Mouse (Mus musculus) kidney, adult 2 months (tissue): Measurements from ENCODE around the gene Cyfip2. TPM values are rescaled to one million over a fixed set of nuclear protein-coding genes. Genes with fewer than 3 reads are reported as not detected.

Experiments
- DNase-seq: peaks from one replicate; pipeline ENCODE4 v3.0.0; 2021
- H3K27ac ChIP-seq: fragments of 200-500 bp; 2 replicates; pipeline ENCODE4 v1.5.1; 2012; ENCODE audit warnings: low read depth, low read length, control low read depth, inconsistent platforms; ENCODE audit not compliant: insufficient read depth
- H3K27me3 ChIP-seq: fragments of 200-500 bp; replicated peaks from 2 replicates; pipeline ENCODE4 v1.6.1; 2012; ENCODE audit warnings: mild to moderate bottlenecking, moderate library complexity, low read length, inconsistent platforms; ENCODE audit not compliant: control insufficient read depth, insufficient read depth
- H3K36me3 ChIP-seq: fragments of 200-500 bp; 2 replicates; pipeline ENCODE4 v1.6.1; 2012; ENCODE audit warnings: mild to moderate bottlenecking, moderate library complexity, low read length, inconsistent platforms; ENCODE audit not compliant: control insufficient read depth, insufficient read depth
- H3K4me1 ChIP-seq: fragments of 200-500 bp; 2 replicates; pipeline ENCODE4 v1.6.1; 2011; ENCODE audit warnings: low read length; ENCODE audit not compliant: control insufficient read depth, insufficient read depth
- H3K4me3 ChIP-seq: fragments of 200-500 bp; 2 replicates; pipeline ENCODE4 v1.5.1; 2011; ENCODE audit warnings: mild to moderate bottlenecking, low read depth, low read length, control low read depth; ENCODE audit not compliant: insufficient read depth
- CTCF ChIP-seq: fragments of 200-500 bp; conservative IDR thresholded peaks from 2 replicates; pipeline ENCODE4 v1.5.1; 2011; ENCODE audit warnings: low read depth, mild to moderate bottlenecking, control low read depth, low read length, moderate library complexity, mixed read lengths; ENCODE audit not compliant: insufficient read depth, insufficient read length
- POLR2A ChIP-seq: fragments of 200-500 bp; IDR thresholded peaks from one replicate; pipeline ENCODE4 v1.6.1; 2011; ENCODE audit warnings: low read depth, low read length, control low read depth
- WGBS: fragments of 180-500 bp; shearing (Covaris S2); methylation state at CpG from one replicate; pipeline ENCODE4 v1.1.7; 2018; 5-methylcytosine and 5-hydroxymethylcytosine counted together
- polyA plus RNA-seq: library from polyadenylated mRNA; depleted of rRNA; stranded (reverse); fragments of >200 nt; gene quantifications from 2 replicates; pipeline ENCODE4 v1.2.3, GENCODE M21; 2012

The Cyfip2 gene
- polyA plus RNA-seq, 1 experiment = 71.1 TPM

DNA sequence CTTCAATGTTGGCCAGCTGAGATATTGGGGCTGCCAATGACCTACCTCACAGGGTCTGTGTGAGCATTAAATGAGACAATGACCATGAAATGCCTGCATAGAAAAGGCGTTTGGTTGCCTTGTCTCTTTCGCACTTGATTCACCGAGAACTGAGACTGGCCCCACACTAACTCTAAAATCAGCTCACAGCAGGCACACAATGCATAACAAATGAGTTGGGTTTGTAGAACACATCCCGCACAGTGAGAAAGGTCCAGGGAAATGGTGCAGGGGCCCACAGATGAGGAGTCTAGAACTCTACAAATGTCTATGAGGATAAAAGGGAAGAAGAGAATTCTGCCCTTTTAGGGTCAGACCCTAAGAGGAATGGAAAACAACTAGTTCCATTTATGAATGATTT, 23.6 kb downstream of the Cyfip2 start:
- Histone ChIP-seq H3K27me3 (no peaks in the 10 kb centered on the region), H3K27ac (peak overlapping the region; percentile 52), H3K36me3 (peaks cover 3% of the 10 kb centered on the region; the same call in 1 of the 2 replicates), H3K4me3 (no peak overlapping the region), H3K4me1 (peaks cover 37% of the 10 kb centered on the region)
- no peak for DNase-seq
- 68% methylated on average over 4 of the region's 4 CpGs for WGBS
- TF ChIP-seq CTCF (no peak), POLR2A (no peak)

DNA sequence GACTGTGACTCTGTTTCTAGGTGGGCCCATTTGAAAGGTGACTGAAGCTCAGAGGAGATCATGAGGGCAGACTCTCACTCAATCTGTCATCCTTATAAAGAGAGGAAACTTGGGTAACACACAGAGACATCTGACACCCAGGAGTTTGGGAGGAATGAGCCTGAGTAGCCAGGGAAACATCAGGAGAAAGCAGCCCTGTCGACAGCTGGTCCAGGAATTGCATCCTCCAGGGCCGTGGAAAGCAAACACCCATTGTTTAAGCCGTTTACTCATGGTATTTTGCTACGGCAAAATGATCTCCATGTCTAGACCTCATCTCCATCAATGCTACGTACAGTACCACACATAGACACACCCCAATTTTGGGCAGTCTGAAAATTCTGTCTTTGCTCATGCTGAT, 24.6 kb downstream of the Cyfip2 start:
- WGBS = 80% methylated on average over 5 of the region's 5 CpGs
- H3K27ac ChIP-seq = peak overlapping the region; percentile 98

DNA sequence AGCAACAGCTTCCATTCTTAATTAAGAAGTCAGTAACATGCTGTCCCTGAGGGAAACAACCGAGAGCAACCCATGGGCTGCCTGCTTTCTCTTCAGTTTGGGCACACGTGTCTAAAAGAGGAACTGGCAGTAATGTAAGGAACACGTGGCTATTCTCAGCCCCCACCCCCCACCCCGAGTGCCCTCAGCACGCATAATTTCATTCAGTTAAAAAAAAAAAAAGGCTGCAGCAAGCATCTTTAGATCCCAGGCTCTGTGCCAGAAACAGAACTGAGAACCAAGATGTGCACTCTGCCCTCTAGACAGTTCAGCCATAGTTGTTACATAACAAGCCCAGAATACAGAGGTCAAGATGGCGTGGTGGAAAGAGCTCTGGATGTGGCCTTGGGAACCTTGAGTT, 25.9 kb downstream of the Cyfip2 start:
- TF ChIP-seq POLR2A (no peak), CTCF (no peak)
- Histone ChIP-seq H3K4me1 (peaks cover 26% of the 10 kb centered on the region), H3K27ac (no peak overlapping the region), H3K27me3 (no peaks in the 10 kb centered on the region), H3K4me3 (no peak overlapping the region), H3K36me3 (peaks cover 3% of the 10 kb centered on the region; the same call in 1 of the 2 replicates)
- 13% methylated on average over 6 of the region's 6 CpGs for WGBS
- DNase-seq = peak; percentile 93

More for the DNA sequence above, 24.6 kb downstream of the Cyfip2 start:
- DNase-seq = no peak
- TF ChIP-seq CTCF (no peak), POLR2A (no peak)
- Histone ChIP-seq H3K36me3 (peaks cover 3% of the 10 kb centered on the region; the same call in 1 of the 2 replicates), H3K4me3 (no peak overlapping the region), H3K27me3 (no peaks in the 10 kb centered on the region), H3K4me1 (peaks cover 35% of the 10 kb centered on the region)

DNA sequence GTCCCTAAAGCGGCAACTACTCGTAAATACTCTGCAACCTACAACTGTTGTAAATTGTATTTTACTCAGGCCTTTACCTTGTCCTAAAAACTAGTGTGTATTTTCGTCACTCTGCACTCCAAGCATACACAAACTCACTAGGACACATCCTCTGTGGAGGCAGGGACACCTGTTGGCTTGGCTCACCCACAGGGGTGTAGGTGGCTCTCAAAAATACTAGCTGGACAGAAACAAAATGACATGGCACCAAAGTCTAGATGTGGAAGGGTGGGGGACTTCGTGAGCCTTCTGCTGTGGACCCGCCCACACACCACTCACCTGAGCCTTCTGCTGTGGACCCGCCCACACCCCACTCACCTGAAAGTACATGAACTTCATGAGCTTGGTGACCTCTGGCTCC, 28.9 kb downstream of the Cyfip2 start:
- H3K4me3 ChIP-seq = no peak overlapping the region
- TF ChIP-seq CTCF (no peak), POLR2A (no peak)
- no peak for DNase-seq
- peaks cover 3% of the 10 kb centered on the region; the same call in 1 of the 2 replicates for H3K36me3 ChIP-seq
- no peak overlapping the region for H3K27ac ChIP-seq
- 92% methylated on average over 6 of the region's 6 CpGs for WGBS
- peaks cover 16% of the 10 kb centered on the region; the same call in 1 of the 2 replicates for H3K4me1 ChIP-seq
- H3K27me3 ChIP-seq = no peaks in the 10 kb centered on the region

DNA sequence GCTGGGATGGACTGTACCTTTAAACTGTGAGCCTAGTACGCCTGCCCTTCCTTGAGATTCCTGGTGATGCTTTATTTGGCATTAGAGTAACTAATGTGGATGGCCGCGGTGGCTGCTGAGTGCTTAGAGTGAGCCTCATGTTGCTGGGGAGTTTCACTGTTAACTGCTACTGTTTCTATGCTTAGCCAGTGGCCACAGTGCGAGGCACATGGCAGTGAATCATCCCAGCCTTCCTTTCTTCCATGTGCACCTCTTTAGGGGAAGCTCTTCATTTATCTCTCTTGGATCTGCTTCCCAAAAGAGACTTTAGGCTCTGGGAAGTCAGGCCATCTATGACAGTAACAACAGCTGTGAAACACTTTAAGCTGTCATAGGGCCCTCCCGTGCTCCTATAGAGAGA, 30.0 kb downstream of the Cyfip2 start:
- Histone ChIP-seq H3K27ac (no peak overlapping the region), H3K36me3 (peaks cover 1% of the 10 kb centered on the region; the same call in 1 of the 2 replicates), H3K27me3 (no peaks in the 10 kb centered on the region), H3K4me3 (no peak overlapping the region), H3K4me1 (peaks cover 9% of the 10 kb centered on the region; the same call in 1 of the 2 replicates)
- TF ChIP-seq CTCF (no peak), POLR2A (no peak)
- no peak for DNase-seq
- WGBS = 91% methylated on average over 5 of the region's 5 CpGs

DNA sequence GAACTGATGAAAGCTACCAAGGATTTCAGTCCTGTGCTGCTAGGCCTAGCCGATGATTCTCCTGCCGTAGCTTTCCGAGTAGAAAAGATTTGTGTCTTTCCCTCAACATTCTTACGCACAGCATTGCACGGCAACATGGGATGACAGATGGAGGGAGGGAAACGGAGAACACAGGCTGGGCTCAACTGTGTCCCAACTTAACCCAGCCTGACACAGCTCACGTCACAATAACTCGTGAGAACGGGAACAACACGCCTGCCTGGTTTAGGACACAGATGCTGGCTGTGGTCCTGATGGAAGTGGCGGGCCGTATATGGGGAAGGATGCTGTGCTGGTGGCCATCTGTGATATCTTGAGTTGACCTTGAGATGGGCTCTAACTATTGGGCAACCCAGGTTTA, 34.0 kb downstream of the Cyfip2 start:
- H3K4me3 ChIP-seq = no peak overlapping the region
- 94% methylated on average over 12 of the region's 12 CpGs for WGBS
- DNase-seq = no peak
- no peaks in the 10 kb centered on the region; the same call in 1 of the 2 replicates for H3K36me3 ChIP-seq
- peak overlapping the region; percentile 37; the same call in 1 of the 2 replicates for H3K27ac ChIP-seq
- TF ChIP-seq CTCF (no peak), POLR2A (no peak)
- no peaks in the 10 kb centered on the region for H3K27me3 ChIP-seq
- no peaks in the 10 kb centered on the region for H3K4me1 ChIP-seq

DNA sequence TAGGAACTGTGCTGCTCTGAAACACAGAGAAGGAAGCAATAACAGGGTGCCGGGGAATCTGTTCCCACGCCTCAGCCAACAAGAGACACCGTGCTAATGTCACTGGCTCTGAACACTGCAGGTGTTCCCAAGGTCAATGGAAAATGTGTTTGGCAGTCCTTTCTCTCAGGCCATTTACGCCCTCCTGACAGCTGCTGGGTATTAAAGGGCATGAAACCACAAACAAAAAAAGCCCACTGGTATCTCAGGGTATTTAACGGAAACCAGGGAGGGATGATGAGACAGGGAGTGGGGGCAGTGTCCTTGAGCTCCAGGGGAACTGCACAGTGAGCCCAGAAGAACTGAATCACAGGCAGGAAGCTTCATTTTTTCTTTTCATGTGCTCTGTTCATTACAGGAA, 34.5 kb downstream of the Cyfip2 start:
- DNase-seq = peak; percentile 38
- H3K36me3 ChIP-seq = no peaks in the 10 kb centered on the region; the same call in 1 of the 2 replicates
- H3K4me3 ChIP-seq = no peak overlapping the region

More for the DNA sequence above, 34.5 kb downstream of the Cyfip2 start:
- peak overlapping the region; percentile 37 for H3K27ac ChIP-seq
- 62% methylated on average over 5 of the region's 5 CpGs for WGBS
- no peaks in the 10 kb centered on the region for H3K4me1 ChIP-seq
- TF ChIP-seq CTCF (no peak), POLR2A (no peak)
- no peaks in the 10 kb centered on the region for H3K27me3 ChIP-seq
